Mouse (Mus musculus) brain, embryonic 14.5 days (tissue): ENCODE data around the gene Pacs1.

ENCODE experiments used
- CTCF ChIP-seq: fragments of 200-500 bp; IDR thresholded peaks from 2 replicates; pipeline ENCODE4 v1.5.1; 2012; ENCODE audit warnings: inconsistent platforms, mild to moderate bottlenecking, moderate library complexity, borderline replicate concordance; ENCODE audit not compliant: insufficient read depth, insufficient read length; ENCODE audit errors: extremely low read depth
- POLR2A ChIP-seq: fragments of 200-500 bp; IDR thresholded peaks from 2 replicates; pipeline ENCODE4 v1.6.1; 2012; ENCODE audit warnings: mild to moderate bottlenecking, inconsistent platforms, borderline replicate concordance; ENCODE audit not compliant: poor library complexity, insufficient read depth, insufficient read length, severe bottlenecking; ENCODE audit errors: extremely low read depth

DNA sequence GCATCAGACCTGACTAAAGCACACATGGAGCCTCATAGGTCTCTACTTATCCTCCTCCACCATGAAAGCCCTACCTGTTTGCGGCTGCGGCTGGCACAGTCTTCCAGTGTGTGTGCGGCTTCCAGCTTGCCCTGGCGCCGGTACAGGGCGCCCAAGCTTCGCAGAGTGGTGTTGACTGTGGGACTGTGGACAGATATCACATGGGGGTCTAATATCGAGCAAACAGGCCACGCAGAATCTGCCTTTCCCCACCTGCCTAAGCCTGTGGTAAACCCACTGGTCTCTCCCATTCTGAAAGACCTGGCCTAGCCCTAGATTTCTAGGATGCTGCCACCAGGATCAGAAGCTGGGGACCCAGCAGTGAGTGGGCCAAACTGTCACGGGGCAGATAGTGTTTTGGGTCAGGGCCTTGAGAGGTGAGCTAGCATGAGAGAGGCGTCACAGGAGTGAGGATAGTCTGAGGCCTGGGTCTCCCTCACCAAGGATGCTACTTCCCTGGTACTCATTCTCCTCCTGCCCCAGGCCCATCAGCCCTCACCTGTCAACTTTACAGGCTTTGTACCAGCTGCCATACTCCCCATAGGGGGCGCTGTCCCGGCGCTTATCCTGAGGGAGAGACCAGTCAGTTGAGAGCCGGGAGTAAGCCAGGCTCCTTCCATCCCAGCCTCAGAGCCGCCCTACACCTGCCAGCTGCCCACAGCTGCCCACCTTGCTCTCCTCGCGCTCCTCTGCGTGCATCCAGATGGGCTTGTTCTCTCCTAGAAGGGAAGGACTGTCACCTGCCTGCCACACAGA is 163.1 kb downstream of the Pacs1 start:
- TF ChIP-seq POLR2A = no peak
- TF ChIP-seq CTCF = peak; percentile 39; the same call in 1 of the 2 replicates
